Mouse (Mus musculus) embryonic fibroblast, embryonic 13.5 days (primary cell): ENCODE results near the gene Flywch1. TPM values are rescaled to one million over a fixed set of nuclear protein-coding genes. Genes with fewer than 3 reads are reported as not detected.
A peak's percentile ranks its signal among the peaks of the same experiment; 100 is the strongest.

Experiments used
- H3K27ac ChIP-seq: 2 replicates; pipeline ENCODE4 v1.5.1; 2012; ENCODE audit warnings: low read length, control low read depth, inconsistent platforms; ENCODE audit not compliant: insufficient read depth
- H3K4me1 ChIP-seq: 2 replicates; pipeline ENCODE4 v1.6.1; 2011; ENCODE audit warnings: low read length; ENCODE audit not compliant: control insufficient read depth, insufficient read depth
- H3K4me3 ChIP-seq: 2 replicates; pipeline ENCODE4 v1.5.1; 2011; ENCODE audit warnings: mild to moderate bottlenecking, control low read depth, low read length; ENCODE audit not compliant: insufficient read depth
- CTCF ChIP-seq: IDR thresholded peaks from 2 replicates; pipeline ENCODE4 v1.5.1; 2011; ENCODE audit warnings: mild to moderate bottlenecking, control low read depth, low read length, moderate library complexity, borderline replicate concordance; ENCODE audit not compliant: insufficient read depth
- POLR2A ChIP-seq: IDR thresholded peaks from 2 replicates; pipeline ENCODE4 v1.6.1; 2011; ENCODE audit warnings: low read depth, mild to moderate bottlenecking, control low read depth, low read length, moderate library complexity
- polyA plus RNA-seq: library from polyadenylated mRNA; stranded (reverse); fragments of >200 nt; gene quantifications from 2 replicates; pipeline ENCODE4 v1.2.4, GENCODE M21; 2011; ENCODE audit warnings: low read depth; ENCODE audit not compliant: missing spikeins, insufficient read length

The Flywch1 gene
- polyA plus RNA-seq, 1 experiment, result 29.3 TPM

DNA sequence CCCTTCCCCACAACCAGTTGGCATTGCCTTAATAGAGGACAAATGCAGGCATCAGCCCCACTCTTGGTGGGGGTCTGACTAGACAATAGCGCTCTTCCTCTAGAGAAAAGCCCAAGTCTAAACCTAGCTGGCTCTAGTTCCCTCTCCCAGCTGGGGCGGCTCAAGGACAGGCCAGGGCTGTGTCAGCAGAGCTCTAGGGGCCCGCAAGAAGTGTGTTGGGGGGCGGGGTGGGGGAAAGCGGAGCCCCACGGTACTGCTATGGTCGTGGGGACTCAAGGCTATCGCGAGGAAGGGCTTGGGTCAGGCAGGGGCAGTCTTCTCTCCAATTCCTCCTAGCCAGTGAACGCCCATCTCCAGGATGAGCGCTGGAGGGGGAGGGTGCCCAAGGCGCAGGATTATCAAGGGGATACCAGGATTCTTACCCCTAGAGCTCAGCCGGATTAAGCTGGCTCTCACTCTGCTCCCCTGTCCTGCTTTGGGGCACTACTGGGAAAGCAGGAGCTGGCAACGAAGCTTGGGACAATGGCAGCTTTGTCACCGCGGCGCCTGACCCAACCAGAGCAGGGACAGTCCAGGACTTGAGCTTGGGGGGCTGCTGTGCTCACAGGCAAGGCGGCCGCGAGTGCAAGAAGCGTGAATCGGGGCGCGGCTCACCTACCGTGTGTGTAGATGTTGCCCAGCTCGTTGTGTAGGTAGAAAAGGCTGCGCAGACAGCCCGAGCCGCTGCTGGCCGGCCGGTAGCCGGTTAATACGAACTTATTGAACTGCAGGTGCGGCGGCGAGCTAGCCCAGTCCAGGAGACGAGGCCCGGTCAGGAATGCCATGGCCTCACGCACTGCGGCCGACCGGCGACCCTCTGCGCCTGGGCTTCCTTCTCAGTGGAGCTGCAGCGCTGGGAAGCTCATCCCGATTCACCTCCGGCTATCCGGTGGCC is 31.9 kb downstream of the Flywch1 start:
- Histone ChIP-seq H3K4me3 (peak overlapping the region; percentile 43), H3K27ac (no peak overlapping the region), H3K4me1 (no peaks in the 10 kb centered on the region)
- TF ChIP-seq POLR2A, result no peak
- TF ChIP-seq CTCF, result no peak

- Histone ChIP-seq H3K4me1 (no peaks in the 10 kb centered on the region), H3K4me3 (no peak overlapping the region), H3K27ac (no peak overlapping the region)
- TF ChIP-seq POLR2A (no peak), CTCF (no peak)
Observed at GRCm38 (mm10) chr17:23738836-23739201, 32.6 kb downstream of the Flywch1 start.

GRCm38 (mm10) chr17:23737493-23738445 is 33.6 kb downstream of the Flywch1 start:
- Histone ChIP-seq H3K4me1 (no peaks in the 10 kb centered on the region), H3K27ac (no peak overlapping the region), H3K4me3 (no peak overlapping the region)
- TF ChIP-seq POLR2A (no peak), CTCF (peak; percentile 27; the same call in 1 of the 2 replicates)

DNA sequence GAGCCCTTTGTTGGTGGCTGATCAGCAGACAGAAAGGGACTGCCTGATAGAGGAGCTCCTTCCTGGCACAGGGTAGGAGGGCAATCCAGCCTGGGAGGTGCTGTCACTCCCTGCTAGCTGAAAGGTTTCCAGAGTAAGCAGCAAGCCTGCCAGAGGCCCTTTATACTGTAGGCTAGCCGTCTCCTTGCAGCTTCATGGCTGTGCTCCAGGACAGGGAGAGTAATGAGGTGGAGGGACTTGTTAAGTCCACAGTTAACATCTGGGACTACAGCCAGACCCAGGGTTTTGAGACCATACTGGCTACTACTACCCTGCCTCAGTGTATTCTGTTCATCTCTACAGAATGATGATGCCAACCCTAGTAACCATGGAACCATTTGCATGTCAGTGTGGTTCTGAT is 37.1 kb downstream of the Flywch1 start:
- TF ChIP-seq POLR2A (no peak), CTCF (no peak)
- Histone ChIP-seq H3K4me3 (no peak overlapping the region), H3K4me1 (peaks cover 3% of the 10 kb centered on the region; the same call in 1 of the 2 replicates), H3K27ac (no peak overlapping the region)

GRCm38 (mm10) chr17:23730441-23730840 is 41.0 kb downstream of the Flywch1 start:
- H3K4me1 ChIP-seq, result peaks cover 8% of the 10 kb centered on the region
- no peak overlapping the region for H3K27ac ChIP-seq
- H3K4me3 ChIP-seq, result no peak overlapping the region
- TF ChIP-seq CTCF (no peak), POLR2A (no peak)

- Histone ChIP-seq H3K27ac (peak overlapping the region; percentile 39), H3K4me1 (peaks cover 8% of the 10 kb centered on the region), H3K4me3 (peak overlapping the region; percentile 49)
- TF ChIP-seq POLR2A, result peak; percentile 61
- no peak for TF ChIP-seq CTCF
Observed at GRCm38 (mm10) chr17:23726758-23727142, 44.7 kb downstream of the Flywch1 start.

DNA sequence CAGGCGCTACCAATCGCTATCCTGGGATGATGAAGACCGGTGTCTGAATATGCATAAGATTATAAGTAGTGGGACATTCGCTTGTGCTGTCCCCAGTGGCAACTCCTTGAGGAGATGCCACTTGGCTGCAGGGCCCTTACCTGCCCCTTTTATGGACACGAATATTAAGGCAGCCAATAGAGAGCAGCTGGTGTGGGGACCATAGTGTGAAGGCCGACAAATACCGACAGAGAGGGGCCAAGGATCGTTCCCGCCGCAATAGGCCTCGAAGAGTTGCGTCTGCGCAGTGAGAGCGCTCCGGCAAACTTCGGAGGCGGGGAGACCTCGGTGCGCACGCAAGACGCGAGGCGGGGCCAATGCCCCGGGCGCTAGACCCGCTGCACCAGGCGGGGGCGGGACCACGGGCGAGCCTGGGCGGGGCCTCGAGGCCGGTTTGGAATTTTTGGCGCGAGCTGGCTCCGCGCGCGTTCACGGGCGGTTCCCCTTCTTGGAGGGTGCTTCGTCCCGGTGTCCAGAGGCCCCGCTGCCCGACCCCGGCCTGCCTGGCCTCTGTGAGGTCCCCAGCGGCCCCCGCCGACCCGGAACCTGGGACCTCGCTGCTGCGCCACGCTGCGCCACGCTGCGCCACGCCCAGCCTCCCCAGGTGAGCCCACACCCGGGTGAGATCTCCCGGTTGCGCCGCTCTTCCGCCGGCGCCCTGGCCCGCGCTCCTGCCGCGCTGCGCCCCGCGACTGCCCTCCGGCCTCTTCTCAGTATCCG is 45.2 kb downstream of the Flywch1 start, which contains the start of gene Pkmyt1:
Gene Pkmyt1, plus strand, starts transcription at position 338 of the 759 bp plus-strand sequence.
- H3K27ac ChIP-seq, result peak within 1 kb of the TSS; percentile 57
- H3K4me1 ChIP-seq, result peaks cover 8% of the 10 kb centered on the region
- TF ChIP-seq POLR2A (peak; percentile 96), CTCF (no peak)
- H3K4me3 ChIP-seq, result peak within 1 kb of the TSS; percentile 57

- TF ChIP-seq POLR2A, result no peak
Observed at GRCm38 (mm10) chr17:23725477-23725876, 45.9 kb downstream of the Flywch1 start.

More at GRCm38 (mm10) chr17:23725477-23725876, 45.9 kb downstream of the Flywch1 start:
- peaks cover 5% of the 10 kb centered on the region for H3K4me1 ChIP-seq
- peak overlapping the region; percentile 57 for H3K27ac ChIP-seq
- H3K4me3 ChIP-seq, result peak overlapping the region; percentile 57
